Mouse (Mus musculus) hindbrain, embryonic 10.5 days (tissue): ENCODE measurements around the gene Itsn2. TPM values are rescaled to one million over a fixed set of nuclear protein-coding genes. Genes with fewer than 3 reads are reported as not detected.
"Not testable (repeated sequence)": the region's sequence is repeated elsewhere in the genome, so short reads cannot be mapped to it uniquely, and the experiment has no call there.

Experiments used
- DNase-seq: peaks from one replicate; pipeline ENCODE4 v3.0.0-alpha.2; 2017; ENCODE audit warnings: low spot score
- H3K27ac ChIP-seq: fragments of 300-500 bp; sonication (generic); 2 replicates; pipeline ENCODE4 v1.5.1; 2016; ENCODE audit warnings: mild to moderate bottlenecking, moderate library complexity
- H3K27me3 ChIP-seq: fragments of 300-500 bp; sonication (generic); 2 replicates; pipeline ENCODE4 v1.6.1; 2016; ENCODE audit warnings: mild to moderate bottlenecking; ENCODE audit not compliant: poor library complexity, insufficient read depth, severe bottlenecking
- H3K36me3 ChIP-seq: fragments of 300-500 bp; sonication (generic); 2 replicates; pipeline ENCODE4 v1.6.1; 2016; ENCODE audit warnings: mild to moderate bottlenecking, moderate library complexity
- H3K4me1 ChIP-seq: fragments of 300-500 bp; sonication (generic); replicated peaks from 2 replicates; pipeline ENCODE4 v1.6.1; 2016; ENCODE audit warnings: mild to moderate bottlenecking
- H3K4me3 ChIP-seq: fragments of 300-500 bp; sonication (generic); 2 replicates; pipeline ENCODE4 v1.5.1; 2016; ENCODE audit warnings: mild to moderate bottlenecking, moderate library complexity
- H3K9me3 ChIP-seq: fragments of 300-500 bp; sonication (generic); 2 replicates; pipeline ENCODE4 v1.6.1; 2016; ENCODE audit warnings: mild to moderate bottlenecking, moderate library complexity
- WGBS: fragments of 180-500 bp; shearing (Covaris S2); methylation state at CpG from one replicate; pipeline ENCODE4 v1.1.7; 2016; 5-methylcytosine and 5-hydroxymethylcytosine counted together
- polyA plus RNA-seq: library from polyadenylated mRNA; unstranded; fragments of >200 nt; fragmentation: Nextera tagmentation; extraction: Ambion mirVana; gene quantifications from 2 replicates; pipeline ENCODE4 v1.2.1, GENCODE M21; 2016

Gene Itsn2
- polyA plus RNA-seq, 1 experiment from 2014 or later: 12.9 TPM

DNA sequence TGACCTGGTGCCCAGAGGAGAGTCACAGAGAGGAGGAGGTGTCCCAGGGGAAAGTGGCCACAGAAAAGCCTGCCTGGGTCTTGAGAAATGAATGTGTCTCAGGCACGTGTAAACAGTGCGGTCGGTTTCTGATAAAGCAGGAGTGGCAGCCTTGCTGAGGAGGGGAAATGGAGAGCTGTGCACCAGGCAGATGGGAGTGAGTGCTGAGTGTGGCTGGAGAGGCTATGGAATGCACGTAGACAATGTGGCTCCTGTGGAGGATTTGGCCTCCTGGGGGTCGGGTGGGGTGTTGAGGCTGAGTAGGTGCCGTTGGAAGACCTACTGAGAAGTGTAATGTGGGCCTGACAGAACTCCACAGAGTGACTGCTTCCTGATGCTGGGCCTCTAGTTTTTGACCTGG lies 113.2 kb downstream of the Itsn2 start:
- H3K36me3 ChIP-seq: peaks cover 20% of the 10 kb centered on the region
- not testable (repeated sequence) for H3K9me3 ChIP-seq, H3K4me3 ChIP-seq, H3K4me1 ChIP-seq, H3K27ac ChIP-seq, H3K27me3 ChIP-seq, DNase-seq
- WGBS: 73% methylated on average over 6 of the region's 6 CpGs

DNA sequence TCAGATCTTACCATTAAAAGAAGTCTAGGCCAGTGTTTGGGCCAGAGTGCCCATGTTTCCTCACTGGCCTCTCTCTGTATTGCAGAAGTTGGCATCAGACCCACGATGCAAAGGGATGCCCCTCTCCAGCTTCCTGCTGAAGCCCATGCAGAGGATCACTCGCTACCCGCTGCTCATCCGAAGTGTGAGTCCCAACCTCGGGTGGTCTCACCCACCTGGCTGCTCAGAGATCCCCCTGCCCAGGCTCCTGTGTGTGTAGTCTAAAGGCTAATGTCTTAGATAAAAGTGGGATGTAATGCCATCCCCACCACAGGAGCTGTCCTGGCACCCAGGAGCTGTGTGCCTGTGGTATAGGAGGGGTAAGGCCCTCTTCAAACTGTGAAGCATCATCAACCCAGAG lies 113.7 kb downstream of the Itsn2 start:
- WGBS: 90% methylated on average over 5 of the region's 5 CpGs
- Histone ChIP-seq H3K4me3 (no peak overlapping the region), H3K9me3 (no peaks in the 10 kb centered on the region), H3K4me1 (no peaks in the 10 kb centered on the region), H3K27ac (no peak overlapping the region), H3K27me3 (no peaks in the 10 kb centered on the region), H3K36me3 (peaks cover 20% of the 10 kb centered on the region)
- DNase-seq: no peak

DNA sequence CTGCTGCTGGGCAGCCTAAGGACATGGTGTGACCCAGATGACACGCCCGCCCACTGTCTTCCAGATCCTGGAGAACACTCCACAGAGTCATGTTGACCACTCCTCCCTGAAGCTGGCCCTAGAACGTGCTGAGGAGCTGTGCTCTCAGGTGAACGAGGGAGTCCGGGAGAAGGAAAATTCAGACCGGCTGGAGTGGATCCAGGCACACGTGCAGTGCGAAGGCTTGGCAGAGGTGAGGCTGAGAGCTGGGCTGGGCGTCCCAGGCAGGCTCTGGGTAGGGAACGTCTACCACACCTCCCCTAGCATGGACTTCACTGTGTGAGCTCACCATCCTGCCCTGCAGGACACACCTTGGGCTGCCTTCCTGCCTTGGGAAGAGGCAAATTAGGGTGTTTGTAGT lies 114.5 kb downstream of the Itsn2 start:
- no peak for DNase-seq
- WGBS: 90% methylated on average over 10 of the region's 10 CpGs

DNA sequence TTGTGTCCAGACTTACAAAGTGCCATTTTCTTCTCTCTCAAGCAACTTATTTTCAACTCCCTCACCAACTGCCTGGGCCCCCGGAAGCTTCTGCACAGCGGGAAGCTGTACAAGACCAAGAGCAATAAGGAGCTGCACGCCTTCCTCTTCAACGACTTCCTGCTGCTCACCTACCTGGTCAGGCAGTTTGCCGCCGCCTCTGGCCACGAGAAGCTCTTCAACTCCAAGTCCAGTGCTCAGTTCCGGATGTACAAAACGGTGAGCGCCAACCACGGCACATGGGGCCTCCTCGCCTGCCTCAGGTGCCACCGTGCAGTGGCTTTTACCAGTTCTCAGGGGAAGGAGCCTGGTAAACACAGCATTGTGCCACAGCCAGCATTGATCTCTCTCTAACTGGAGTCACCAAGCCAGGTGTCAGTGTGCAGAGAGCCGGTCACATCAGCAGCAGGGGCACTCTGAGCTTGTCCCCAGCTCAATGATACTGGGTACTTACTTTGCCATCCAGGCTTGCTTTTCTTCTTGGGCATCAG lies 115.1 kb downstream of the Itsn2 start:
- H3K36me3 ChIP-seq: peaks cover 26% of the 10 kb centered on the region
- H3K4me1 ChIP-seq: no peaks in the 10 kb centered on the region
- H3K27me3 ChIP-seq: no peaks in the 10 kb centered on the region
- no peaks in the 10 kb centered on the region for H3K9me3 ChIP-seq
- DNase-seq: no peak
- WGBS: 93% methylated on average over 14 of the region's 14 CpGs
- no peak overlapping the region for H3K27ac ChIP-seq
- H3K4me3 ChIP-seq: no peak overlapping the region

More for the DNA sequence above, 114.5 kb downstream of the Itsn2 start:
- H3K27me3 ChIP-seq: no peaks in the 10 kb centered on the region
- H3K9me3 ChIP-seq: no peaks in the 10 kb centered on the region
- no peak overlapping the region for H3K27ac ChIP-seq
- no peak overlapping the region for H3K4me3 ChIP-seq
- H3K36me3 ChIP-seq: peaks cover 20% of the 10 kb centered on the region
- H3K4me1 ChIP-seq: no peaks in the 10 kb centered on the region

DNA sequence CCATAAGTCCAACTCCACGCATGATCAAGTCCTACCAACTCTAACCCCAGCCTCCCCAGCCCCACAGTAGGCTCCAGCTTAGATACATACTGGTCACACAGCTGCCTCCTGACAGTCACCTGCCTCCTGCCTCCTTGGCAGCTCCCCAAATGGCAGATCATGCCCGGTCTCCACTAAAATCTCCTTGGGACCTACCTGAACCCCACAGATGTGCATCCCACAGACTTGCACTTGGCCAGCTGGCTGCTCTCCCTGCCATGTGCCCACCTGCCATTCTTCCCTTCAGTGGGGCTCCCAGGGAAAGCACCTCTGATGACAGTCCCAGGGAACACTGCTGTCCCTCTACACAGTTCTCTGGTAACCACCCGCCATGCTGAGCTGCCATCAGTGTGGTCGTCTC lies 115.9 kb downstream of the Itsn2 start:
- WGBS: 92% methylated on average over 4 of the region's 4 CpGs

DNA sequence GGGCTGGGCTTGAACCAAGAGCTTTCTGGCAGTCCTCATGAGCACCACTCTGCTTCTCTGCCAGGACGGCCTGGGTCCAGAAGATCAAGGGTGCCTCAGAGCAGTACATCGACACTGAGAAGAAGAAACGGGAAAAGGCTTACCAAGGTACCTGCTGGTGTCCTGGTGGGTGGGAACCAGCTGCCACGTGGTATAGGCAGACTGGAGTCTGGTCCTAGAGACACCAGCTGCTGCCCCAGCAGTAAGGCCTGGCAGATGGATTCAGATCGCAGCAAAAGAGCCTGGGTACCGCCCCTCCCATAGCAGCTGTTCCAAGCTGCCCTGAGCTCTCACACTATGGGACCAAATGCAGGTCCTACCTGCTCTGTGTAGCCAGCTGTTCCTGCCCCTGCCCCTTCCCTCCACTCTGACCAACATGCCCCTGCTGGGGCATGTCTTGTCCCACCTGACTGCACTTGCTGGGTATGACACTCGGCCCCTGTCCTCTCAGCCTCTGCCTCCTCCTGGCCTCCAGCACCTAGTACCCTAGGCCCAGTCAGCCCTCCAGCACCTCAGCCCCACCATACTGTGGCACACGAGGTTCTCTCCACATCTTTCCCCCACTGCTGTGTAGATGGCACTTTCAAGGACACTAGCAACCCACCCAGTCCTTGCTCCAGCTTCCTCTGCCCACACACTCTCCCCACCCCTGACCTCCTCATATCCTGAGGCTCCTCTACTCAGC lies 116.6 kb downstream of the Itsn2 start:
- WGBS: 78% methylated on average over 8 of the region's 8 CpGs
- H3K27ac ChIP-seq: peak overlapping the region; percentile 45
- peak; percentile 12 for DNase-seq
- no peak overlapping the region for H3K4me3 ChIP-seq
- H3K9me3 ChIP-seq: no peaks in the 10 kb centered on the region
- H3K4me1 ChIP-seq: no peaks in the 10 kb centered on the region
- no peaks in the 10 kb centered on the region for H3K27me3 ChIP-seq
- H3K36me3 ChIP-seq: peaks cover 28% of the 10 kb centered on the region

More for the DNA sequence above, 115.9 kb downstream of the Itsn2 start:
- peaks cover 27% of the 10 kb centered on the region for H3K36me3 ChIP-seq
- H3K27me3 ChIP-seq: no peaks in the 10 kb centered on the region
- H3K4me1 ChIP-seq: no peaks in the 10 kb centered on the region
- no peaks in the 10 kb centered on the region for H3K9me3 ChIP-seq
- no peak for DNase-seq
- 0 out of 2 replicates have a peak overlapping the region, but pooled peaks have one; percentile 42 for H3K27ac ChIP-seq
- H3K4me3 ChIP-seq: no peak overlapping the region

DNA sequence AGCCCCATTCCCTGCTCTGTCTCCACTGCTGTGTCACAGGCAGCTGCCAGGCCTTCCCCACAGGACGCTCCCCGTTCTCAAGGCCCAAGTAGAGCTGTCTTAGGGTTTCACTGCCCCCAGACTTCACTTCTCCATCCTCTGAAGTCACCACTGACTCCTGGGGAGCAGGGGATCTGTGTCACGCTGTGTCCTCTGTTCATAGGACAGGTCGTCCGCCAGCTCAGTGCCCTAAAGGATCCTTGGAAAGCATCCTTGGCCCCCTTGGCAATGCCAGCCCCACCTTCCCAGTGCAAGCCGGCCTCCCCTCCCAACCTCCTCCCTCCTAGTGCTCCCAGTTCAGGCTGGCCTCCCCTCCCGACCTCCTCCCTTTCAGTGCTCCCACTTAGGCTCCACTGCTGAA lies 117.5 kb downstream of the Itsn2 start:
- Histone ChIP-seq H3K27me3 (no peaks in the 10 kb centered on the region), H3K36me3 (peaks cover 28% of the 10 kb centered on the region), H3K4me3 (no peak overlapping the region), H3K9me3 (no peaks in the 10 kb centered on the region), H3K4me1 (no peaks in the 10 kb centered on the region), H3K27ac (no peak overlapping the region)
- DNase-seq: no peak
- WGBS: 86% methylated on average over 7 of the region's 7 CpGs

DNA sequence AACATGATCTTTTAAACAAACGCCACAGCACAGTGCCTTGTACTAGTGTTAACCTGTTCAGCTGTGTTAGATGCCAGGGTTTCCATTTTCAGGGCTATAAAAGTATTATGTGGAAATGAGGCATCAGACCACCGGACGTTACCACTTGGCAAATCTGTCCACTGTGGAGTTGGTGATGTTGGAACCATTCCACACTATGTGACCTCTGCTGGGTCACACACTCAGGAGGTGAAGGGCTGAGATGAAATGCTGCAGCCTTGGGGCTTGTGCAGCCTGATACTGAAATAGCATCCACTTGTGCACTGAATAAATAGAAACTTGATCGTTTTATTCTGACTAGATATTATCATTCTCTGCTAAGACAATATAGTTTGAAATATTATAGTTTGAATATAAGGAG lies 120.9 kb downstream of the Itsn2 start:
- Histone ChIP-seq H3K27ac (no peak overlapping the region), H3K4me1 (peaks cover 17% of the 10 kb centered on the region), H3K4me3 (no peak overlapping the region), H3K27me3 (no peaks in the 10 kb centered on the region), H3K36me3 (peaks cover 19% of the 10 kb centered on the region), H3K9me3 (no peaks in the 10 kb centered on the region)
- WGBS: 92% methylated on average over 4 of the region's 4 CpGs
- DNase-seq: no peak

DNA sequence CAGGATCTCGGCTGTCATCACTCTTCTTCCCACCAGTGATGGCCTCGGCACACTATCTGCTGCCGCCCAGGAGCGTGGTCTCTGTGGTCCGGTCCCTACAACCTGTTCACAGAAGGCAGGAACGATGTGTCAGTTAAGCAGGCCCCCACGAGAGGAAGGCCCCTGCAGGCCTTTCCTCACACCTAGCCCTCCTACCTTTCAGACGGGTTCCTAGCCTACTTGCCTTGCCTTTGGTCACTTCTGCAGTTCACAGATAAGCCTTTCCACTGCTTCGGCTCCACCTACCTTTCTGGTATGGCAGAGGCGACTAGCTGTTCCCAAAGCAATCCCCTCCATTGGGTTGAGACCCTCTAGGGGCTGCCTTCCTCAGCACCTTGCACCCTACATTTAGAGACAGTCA lies 123.2 kb downstream of the Itsn2 start:
- DNase-seq: no peak
- Histone ChIP-seq H3K9me3 (no peaks in the 10 kb centered on the region), H3K4me3 (no peak overlapping the region), H3K27me3 (no peaks in the 10 kb centered on the region), H3K4me1 (peaks cover 20% of the 10 kb centered on the region), H3K36me3 (peaks cover 8% of the 10 kb centered on the region; the same call in 1 of the 2 replicates), H3K27ac (no peak overlapping the region)
- 82% methylated on average over 10 of the region's 10 CpGs for WGBS

DNA sequence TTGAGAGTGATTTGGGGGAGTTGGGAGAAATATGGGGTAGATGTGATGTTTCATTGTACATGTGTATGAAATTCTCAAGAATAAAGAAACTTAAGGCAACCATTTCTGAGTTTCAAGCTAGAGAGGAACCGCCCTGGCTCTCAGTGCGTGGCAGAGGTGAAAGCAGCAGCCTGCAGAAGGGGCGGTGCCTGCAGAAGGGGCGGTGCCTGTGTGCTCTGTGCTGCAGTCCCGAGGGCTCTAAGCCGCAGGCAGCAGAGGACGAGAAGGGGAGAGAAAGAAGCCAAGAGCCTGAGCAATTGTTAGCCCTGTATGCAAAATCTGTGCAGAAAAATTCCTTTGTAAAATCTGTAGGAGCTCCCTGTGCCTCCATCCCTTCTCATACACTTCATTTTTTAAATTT lies 125.0 kb downstream of the Itsn2 start:
- H3K4me1 ChIP-seq: peaks cover 20% of the 10 kb centered on the region
- H3K36me3 ChIP-seq: peaks cover 3% of the 10 kb centered on the region; the same call in 1 of the 2 replicates
- no peak overlapping the region for H3K27ac ChIP-seq
- H3K4me3 ChIP-seq: no peak overlapping the region
- WGBS: 6% methylated on average over 7 of the region's 7 CpGs
- no peaks in the 10 kb centered on the region for H3K27me3 ChIP-seq
- H3K9me3 ChIP-seq: no peaks in the 10 kb centered on the region
- peak; percentile 29 for DNase-seq

DNA sequence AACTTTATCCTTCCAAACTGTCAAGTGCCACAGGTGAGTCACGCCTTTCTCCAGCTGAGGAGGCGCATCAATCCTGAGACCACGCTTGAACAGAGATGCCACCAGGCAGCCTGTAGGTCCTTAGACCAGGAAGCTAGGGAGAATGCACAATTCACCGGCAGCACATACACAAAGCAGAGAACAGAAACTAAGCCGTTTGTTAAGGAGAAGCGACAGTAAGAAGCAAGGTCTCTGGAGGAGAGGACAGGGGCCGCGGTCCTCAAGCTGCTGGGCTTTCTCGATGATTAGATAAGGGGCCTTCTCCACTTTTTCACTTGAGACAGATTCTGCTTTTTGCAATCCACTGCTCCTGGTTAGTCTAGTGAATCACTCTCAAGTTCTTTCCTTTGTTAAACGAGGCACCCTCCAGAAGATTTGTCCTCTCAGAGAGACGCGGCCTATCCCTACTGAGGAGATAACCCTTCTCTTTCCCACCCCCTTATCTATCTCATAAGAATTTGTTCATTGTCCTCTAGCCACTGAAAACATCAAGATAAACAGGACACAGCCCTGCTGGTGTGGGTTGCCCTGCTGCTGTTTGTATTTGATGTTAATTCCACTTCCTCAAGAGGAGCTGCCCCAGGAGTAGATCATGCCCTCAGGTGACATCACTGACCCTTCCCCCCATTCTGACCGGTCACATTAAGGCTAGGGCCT lies 126.8 kb downstream of the Itsn2 start:
- no peak for DNase-seq
- no peak overlapping the region for H3K4me3 ChIP-seq
- WGBS: 85% methylated on average over 13 of the region's 13 CpGs
- peaks cover 20% of the 10 kb centered on the region for H3K4me1 ChIP-seq
- no peaks in the 10 kb centered on the region for H3K36me3 ChIP-seq
- H3K27me3 ChIP-seq: no peaks in the 10 kb centered on the region
- no peaks in the 10 kb centered on the region for H3K9me3 ChIP-seq
- H3K27ac ChIP-seq: no peak overlapping the region

DNA sequence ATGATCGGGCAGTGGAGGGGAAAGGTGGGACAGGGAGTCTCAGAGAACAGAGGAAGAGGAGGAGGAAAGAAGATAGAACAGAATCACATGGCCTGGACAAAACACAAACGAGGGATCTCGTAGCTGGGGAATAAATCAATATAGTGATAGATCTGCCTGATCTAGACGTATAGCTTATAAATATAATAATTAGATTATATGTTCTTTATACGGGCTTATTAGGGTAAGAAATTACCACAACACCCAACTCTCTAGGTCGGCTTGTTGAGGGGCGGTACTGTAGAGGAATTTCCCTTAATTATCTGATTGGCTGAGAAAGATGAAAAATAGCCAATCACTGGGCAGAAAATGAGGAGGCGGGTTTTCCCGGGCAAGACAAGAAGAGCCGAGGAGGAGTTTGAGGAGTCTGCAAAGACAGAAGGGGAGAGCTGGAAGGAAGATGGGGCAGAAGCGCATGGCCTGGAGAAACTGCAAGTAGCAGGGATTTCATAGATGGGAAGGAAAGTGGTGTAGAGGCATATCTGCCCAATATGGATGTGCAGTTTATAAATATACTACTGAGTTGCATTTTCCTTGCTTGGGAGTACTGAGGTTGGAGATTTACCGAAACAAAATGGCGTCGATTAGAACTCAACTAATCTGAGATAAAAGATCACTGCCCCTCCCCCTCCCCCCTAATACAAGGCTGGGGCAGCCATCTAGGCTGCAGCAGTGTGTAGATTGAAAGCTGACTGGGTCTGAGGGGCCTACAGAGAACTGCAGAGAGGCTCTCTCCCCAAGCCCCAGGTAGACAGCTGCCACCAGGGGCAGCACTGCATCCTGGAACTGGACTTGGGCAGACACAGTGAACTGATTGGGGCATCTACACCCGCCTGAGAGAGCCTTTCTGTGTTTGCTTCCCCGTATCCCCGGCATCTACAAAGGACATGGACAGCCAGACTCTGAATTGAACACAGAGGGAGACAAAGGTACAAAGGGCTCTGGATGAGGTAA lies 127.6 kb downstream of the Itsn2 start:
- Histone ChIP-seq H3K9me3 (no peaks in the 10 kb centered on the region), H3K4me3 (no peak overlapping the region), H3K36me3 (no peaks in the 10 kb centered on the region), H3K27me3 (no peaks in the 10 kb centered on the region), H3K27ac (no peak overlapping the region), H3K4me1 (peaks cover 20% of the 10 kb centered on the region)
- 79% methylated on average over 17 of the region's 17 CpGs for WGBS
- DNase-seq: no peak
